Mouse (Mus musculus) granulocyte monocyte progenitor cell, adult 5-6 weeks (primary cell): ENCODE measurements around the gene Pla1a. TPM values are rescaled to one million over a fixed set of nuclear protein-coding genes. Genes with fewer than 3 reads are reported as not detected.
A peak's percentile ranks its signal among the peaks of the same experiment; 100 is the strongest.

Experiments used
- ATAC-seq: replicated peaks from 2 replicates; pipeline ENCODE4 v1.8.0; 2016; ENCODE audit warnings: mild to moderate bottlenecking, moderate TSS enrichment, inconsistent platforms; ENCODE audit not compliant: poor library complexity, severe bottlenecking
- total RNA-seq, 2 experiments: library from RNA; stranded (forward) in 1 of 2; stranded (reverse) in 1 of 2; fragments of 200-712, 200-1000 nt in 1 of 2; fragments of >200 nt in 1 of 2; fragmentation: Nextera tagmentation in 1 of 2; gene quantifications; 2 replicates each; pipeline ENCODE4 v1.2.3; 2014 to 2017

Gene Pla1a
- total RNA-seq, 2 experiments from 2014 or later: not detected

GRCm38 (mm10) chr16:38350939-38351338 is 82.0 kb downstream of the Pla1a start:
- no peak for ATAC-seq

GRCm38 (mm10) chr16:38350361-38350855 is 82.5 kb downstream of the Pla1a start:
- no peak for ATAC-seq

- no peak for ATAC-seq
Measured at GRCm38 (mm10) chr16:38349881-38350280, 83.1 kb downstream of the Pla1a start.

- ATAC-seq: no peak
Measured at GRCm38 (mm10) chr16:38348217-38348761, 84.7 kb downstream of the Pla1a start.

GRCm38 (mm10) chr16:38347588-38347987 is 85.4 kb downstream of the Pla1a start:
- no peak for ATAC-seq

GRCm38 (mm10) chr16:38346529-38347325 is 86.2 kb downstream of the Pla1a start, which contains the start of the genes Cox17 and Gm21987:
Cox17 (plus strand) TSS chr16:38346991.
Gm21987 (plus strand) TSS chr16:38347040.
- ATAC-seq: peak; percentile 96

Other genes with a start within 250 kb of the Pla1a start
- gene Nr1i2, start 138.3 kb downstream of the Pla1a start, total RNA-seq (2014; fragmentation: Nextera tagmentation): 0.26 TPM in 1 of 2 replicates, not detected in the other
- not detected in 2 replicates for gene Nr1i2, start 138.3 kb downstream of the Pla1a start, total RNA-seq (2017)
- not detected in 2 replicates for gene Maats1, start 91.0 kb downstream of the Pla1a start, total RNA-seq (2014; fragmentation: Nextera tagmentation)
- gene Maats1, start 91.0 kb downstream of the Pla1a start, total RNA-seq (2017): not detected in 2 replicates
- gene Cox17, start 86.2 kb downstream of the Pla1a start, total RNA-seq (2014; fragmentation: Nextera tagmentation): 124 and 168 TPM in 2 replicates
- gene Cox17, start 86.2 kb downstream of the Pla1a start, total RNA-seq (2017): 185 and 260 TPM in 2 replicates
- not detected in 2 replicates for gene Gm21987, start 86.1 kb downstream of the Pla1a start, total RNA-seq (2014; fragmentation: Nextera tagmentation)
- gene Gm21987, start 86.1 kb downstream of the Pla1a start, total RNA-seq (2017): not detected in 2 replicates
- not detected in 2 replicates for gene Popdc2, start 70.9 kb downstream of the Pla1a start, total RNA-seq (2014; fragmentation: Nextera tagmentation)
- gene Popdc2, start 70.9 kb downstream of the Pla1a start, total RNA-seq (2017): not detected in 2 replicates
- 18.9 and 31.5 TPM in 2 replicates for gene Adprh, start 19.6 kb upstream of the Pla1a start, total RNA-seq (2014; fragmentation: Nextera tagmentation)
- gene Adprh, start 19.6 kb upstream of the Pla1a start, total RNA-seq (2017): 10.8 and 15.0 TPM in 2 replicates
- 0.21 TPM in 1 of 2 replicates, not detected in the other for gene Cd80, start 22.4 kb upstream of the Pla1a start, total RNA-seq (2014; fragmentation: Nextera tagmentation)
- 0.52 TPM in 1 of 2 replicates, not detected in the other for gene Cd80, start 22.4 kb upstream of the Pla1a start, total RNA-seq (2017)
- gene Timmdc1, start 89.5 kb upstream of the Pla1a start, total RNA-seq (2014; fragmentation: Nextera tagmentation): 13.7 and 15.0 TPM in 2 replicates
- gene Timmdc1, start 89.5 kb upstream of the Pla1a start, total RNA-seq (2017): 31.5 and 33.1 TPM in 2 replicates
- 24.7 and 41.3 TPM in 2 replicates for gene Poglut1, start 117.1 kb upstream of the Pla1a start, total RNA-seq (2014; fragmentation: Nextera tagmentation)
- gene Poglut1, start 117.1 kb upstream of the Pla1a start, total RNA-seq (2017): 19.8 and 22.6 TPM in 2 replicates
- gene Tmem39a, start 125.6 kb upstream of the Pla1a start, total RNA-seq (2014; fragmentation: Nextera tagmentation): 58.2 and 91.5 TPM in 2 replicates
- 70.2 and 105 TPM in 2 replicates for gene Tmem39a, start 125.6 kb upstream of the Pla1a start, total RNA-seq (2017)